Mouse (Mus musculus) kidney, embryonic 14.5 days (tissue): ENCODE data around the gene Endog. TPM values are rescaled to one million over a fixed set of nuclear protein-coding genes. Genes with fewer than 3 reads are reported as not detected.
"Not testable (repeated sequence)": the region's sequence is repeated elsewhere in the genome, so short reads cannot be mapped to it uniquely, and the experiment has no call there.

Experiments
- ATAC-seq: fragments of 200-750 bp; cut with Nextera tagmentation; 2 replicates; pipeline ENCODE4 v1.8.0; 2017; ENCODE audit warnings: moderate number of reproducible peaks, mild to moderate bottlenecking, moderate TSS enrichment, moderate library complexity; ENCODE audit not compliant: low FRiP score, low TSS enrichment
- H3K27ac ChIP-seq: fragments of 300-500 bp; sonication (generic); 2 replicates; pipeline ENCODE4 v1.5.1; 2014; ENCODE audit warnings: low read depth, mild to moderate bottlenecking, low read length, moderate library complexity, mixed read lengths
- H3K27me3 ChIP-seq: fragments of 300-500 bp; sonication (generic); 2 replicates; pipeline ENCODE4 v1.6.1; 2014; ENCODE audit warnings: mild to moderate bottlenecking, low read length; ENCODE audit not compliant: control insufficient read depth, insufficient read depth
- H3K36me3 ChIP-seq: fragments of 300-500 bp; sonication (generic); 2 replicates; pipeline ENCODE4 v1.6.1; 2014; ENCODE audit warnings: low read length, mixed read lengths; ENCODE audit not compliant: control insufficient read depth, insufficient read depth
- H3K4me1 ChIP-seq: fragments of 300-500 bp; sonication (generic); 2 replicates; pipeline ENCODE4 v1.6.1; 2014; ENCODE audit warnings: low read length, mixed read lengths; ENCODE audit not compliant: control insufficient read depth, insufficient read depth
- H3K4me2 ChIP-seq: fragments of 300-500 bp; sonication (generic); replicated peaks from 2 replicates; pipeline ENCODE4 v1.6.1; 2014; ENCODE audit warnings: low read depth, mild to moderate bottlenecking, low read length
- H3K4me3 ChIP-seq: fragments of 300-500 bp; sonication (generic); 2 replicates; pipeline ENCODE4 v1.5.1; 2014; ENCODE audit warnings: mild to moderate bottlenecking, low read length
- H3K9ac ChIP-seq: fragments of 300-500 bp; sonication (generic); 2 replicates; pipeline ENCODE4 v1.6.1; 2014; ENCODE audit warnings: low read depth, mild to moderate bottlenecking, low read length, moderate library complexity
- H3K9me3 ChIP-seq: fragments of 300-500 bp; sonication (generic); 2 replicates; pipeline ENCODE4 v1.6.1; 2016; ENCODE audit warnings: low read length; ENCODE audit not compliant: control insufficient read depth
- WGBS: fragments of 180-500 bp; shearing (Covaris S2); extraction: QIAGEN DNeasy Blood & Tissue Kit; methylation state at CpG from one replicate; pipeline ENCODE4 v1.1.7; 2014; 5-methylcytosine and 5-hydroxymethylcytosine counted together
- polyA plus RNA-seq: library from polyadenylated mRNA; unstranded; fragments of >200 nt; fragmentation: Nextera tagmentation; extraction: Ambion mirVana; gene quantifications from 2 replicates; pipeline ENCODE4 v1.2.1, GENCODE M21; 2014

Endog gene
- polyA plus RNA-seq, 1 experiment from 2014 or later: 20.3 TPM

GRCm38 (mm10) chr2:30133613-30134377 is 37.5 kb upstream of the Endog start, which contains the start of gene Tbc1d13:
Tbc1d13 (plus strand) TSS chr2:30133746.
- H3K36me3 ChIP-seq: peaks cover 16% of the 10 kb centered on the region
- peak within 1 kb of the TSS; percentile 90 for H3K4me2 ChIP-seq
- H3K27me3 ChIP-seq: no peaks in the 10 kb centered on the region
- H3K9ac ChIP-seq: peak within 1 kb of the TSS; percentile 76
- no peaks in the 10 kb centered on the region for H3K9me3 ChIP-seq
- peaks cover 15% of the 10 kb centered on the region; the same call in 1 of the 2 replicates for H3K4me1 ChIP-seq
- WGBS: under 1% methylated on average over 46 of the region's 46 CpGs
- H3K27ac ChIP-seq: peak within 1 kb of the TSS; percentile 82
- peak within 1 kb of the TSS; percentile 87 for H3K4me3 ChIP-seq
- ATAC-seq: peak; percentile 94

DNA sequence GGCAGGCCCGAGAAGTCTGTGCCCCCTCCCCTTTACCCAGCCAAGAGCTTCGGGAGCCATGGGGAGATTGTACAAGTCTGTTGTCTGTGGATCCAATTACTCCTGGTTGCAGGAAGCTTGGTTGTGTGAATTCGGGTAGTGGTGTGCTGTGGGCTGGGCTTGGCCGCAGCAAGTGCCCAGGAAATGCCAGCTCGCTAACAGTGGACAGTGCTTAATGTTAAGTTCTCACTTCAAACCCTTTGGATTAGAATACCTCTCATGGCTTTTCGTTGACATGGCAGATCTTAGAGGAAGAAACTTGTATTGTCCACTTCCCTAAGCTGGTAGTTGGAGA is 36.9 kb upstream of the Endog start:
- peak overlapping the region; percentile 82; the same call in 1 of the 2 replicates for H3K27ac ChIP-seq
- ATAC-seq: 0 out of 2 replicates have a peak, but pooled peaks have one; percentile 6
- no peaks in the 10 kb centered on the region for H3K27me3 ChIP-seq
- H3K9me3 ChIP-seq: no peaks in the 10 kb centered on the region
- WGBS: 18% methylated on average over 6 of the region's 6 CpGs
- H3K4me3 ChIP-seq: peak overlapping the region; percentile 87
- peak overlapping the region; percentile 90 for H3K4me2 ChIP-seq
- H3K36me3 ChIP-seq: peaks cover 16% of the 10 kb centered on the region
- peaks cover 15% of the 10 kb centered on the region; the same call in 1 of the 2 replicates for H3K4me1 ChIP-seq
- H3K9ac ChIP-seq: peak overlapping the region; percentile 76

DNA sequence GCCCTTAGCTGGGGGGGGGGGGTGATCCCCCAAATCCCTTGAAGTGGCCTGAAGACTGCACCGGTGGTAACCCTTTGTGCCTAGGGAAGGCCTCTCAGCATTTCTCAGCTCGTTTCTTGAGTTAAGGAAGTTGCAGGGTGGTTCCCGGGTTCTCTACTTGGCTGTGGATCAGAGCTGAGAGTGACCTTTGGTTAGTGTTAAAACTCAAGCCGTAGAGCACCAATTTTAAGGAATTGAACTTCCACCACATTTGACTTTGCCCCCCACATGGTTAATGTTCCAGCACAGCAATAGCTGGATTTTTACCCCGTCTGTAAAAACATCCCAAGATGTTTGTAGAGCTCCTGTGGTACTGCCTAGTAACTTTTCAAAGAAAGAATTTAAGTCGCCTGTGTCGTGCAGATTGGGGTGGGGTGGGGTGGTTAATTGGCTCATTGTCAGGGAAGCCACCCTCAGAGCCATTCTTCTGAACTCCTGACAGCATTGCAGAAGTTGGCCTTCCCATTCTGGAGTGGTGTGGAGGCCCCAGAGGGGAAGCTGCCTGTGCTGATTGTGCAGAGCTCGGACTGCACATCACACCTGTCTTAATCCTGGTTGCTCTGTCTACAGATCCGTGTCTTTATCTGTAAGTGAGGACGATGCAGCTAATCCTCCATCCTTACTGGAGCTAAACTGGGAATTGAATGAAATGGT is 36.2 kb upstream of the Endog start:
- no peak for ATAC-seq
- H3K27ac ChIP-seq: no peak overlapping the region
- WGBS: 68% methylated on average over 10 of the region's 10 CpGs

GRCm38 (mm10) chr2:30136458-30136857 is 34.8 kb upstream of the Endog start:
- Histone ChIP-seq H3K4me3 (no peak overlapping the region), H3K27ac (no peak overlapping the region), H3K4me1 (peaks cover 15% of the 10 kb centered on the region; the same call in 1 of the 2 replicates), H3K27me3 (no peaks in the 10 kb centered on the region), H3K4me2 (no peak overlapping the region), H3K9ac (no peak overlapping the region), H3K36me3 (peaks cover 32% of the 10 kb centered on the region), H3K9me3 (no peaks in the 10 kb centered on the region)
- 92% methylated on average over 10 of the region's 10 CpGs for WGBS
- no peak for ATAC-seq

More for the DNA sequence above, 36.2 kb upstream of the Endog start:
- peak overlapping the region; percentile 90 for H3K4me2 ChIP-seq
- peak overlapping the region; percentile 76 for H3K9ac ChIP-seq
- peaks cover 18% of the 10 kb centered on the region for H3K36me3 ChIP-seq
- H3K4me1 ChIP-seq: peaks cover 15% of the 10 kb centered on the region; the same call in 1 of the 2 replicates
- H3K27me3 ChIP-seq: no peaks in the 10 kb centered on the region
- peak overlapping the region; percentile 87 for H3K4me3 ChIP-seq
- H3K9me3 ChIP-seq: no peaks in the 10 kb centered on the region

- H3K4me2 ChIP-seq, H3K27ac ChIP-seq, H3K9me3 ChIP-seq, H3K4me3 ChIP-seq, H3K27me3 ChIP-seq, ATAC-seq, H3K9ac ChIP-seq, H3K4me1 ChIP-seq: not testable (repeated sequence)
- peaks cover 66% of the 10 kb centered on the region for H3K36me3 ChIP-seq
- WGBS: 94% methylated on average over 4 of the region's 4 CpGs
Measured at GRCm38 (mm10) chr2:30140021-30140420, 31.3 kb upstream of the Endog start.

DNA sequence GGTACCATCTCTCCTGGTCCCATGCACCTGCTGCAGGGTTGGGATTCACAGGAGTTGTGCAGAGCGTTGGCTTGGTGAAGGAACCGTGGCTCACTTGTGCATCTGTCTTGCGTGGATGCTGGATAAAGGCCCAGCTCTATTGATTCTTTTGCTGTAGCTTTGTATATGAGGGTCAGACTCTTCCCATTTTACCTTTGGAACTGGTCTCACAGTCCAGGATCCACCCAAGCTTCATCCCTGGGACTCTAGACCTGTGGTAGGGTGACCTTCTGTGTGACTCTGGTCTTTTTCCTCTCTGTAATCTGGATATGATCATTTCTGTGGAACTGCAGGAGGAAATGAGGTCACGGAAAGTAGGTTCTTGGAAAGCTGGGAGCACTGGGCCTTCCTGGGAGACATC is 26.9 kb upstream of the Endog start:
- H3K4me3 ChIP-seq: no peak overlapping the region
- H3K9ac ChIP-seq: no peak overlapping the region
- H3K9me3 ChIP-seq: no peaks in the 10 kb centered on the region
- WGBS: 96% methylated on average over 4 of the region's 4 CpGs
- H3K36me3 ChIP-seq: peaks cover 88% of the 10 kb centered on the region
- ATAC-seq: no peak
- H3K27ac ChIP-seq: no peak overlapping the region
- no peaks in the 10 kb centered on the region for H3K4me1 ChIP-seq
- H3K27me3 ChIP-seq: no peaks in the 10 kb centered on the region
- no peak overlapping the region for H3K4me2 ChIP-seq

DNA sequence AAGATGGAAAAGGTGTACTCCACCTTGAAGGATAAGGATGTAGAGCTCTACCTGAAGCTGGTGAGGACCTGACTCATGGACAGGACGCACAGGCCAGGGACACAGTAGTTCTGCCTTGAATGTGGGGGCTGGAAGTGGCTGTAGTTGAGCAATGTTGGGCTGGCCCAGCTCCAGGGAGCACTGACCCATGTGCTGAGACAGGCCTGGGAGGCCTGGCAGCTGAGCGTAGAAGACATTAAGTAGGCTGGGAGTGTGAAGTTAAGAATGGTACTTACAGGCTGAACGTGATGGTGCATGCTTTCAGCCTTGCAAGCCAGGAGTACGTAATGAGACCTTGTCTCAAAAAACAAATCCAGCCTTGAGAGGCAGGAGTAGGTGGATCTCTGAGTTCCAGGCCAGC is 23.8 kb upstream of the Endog start:
- WGBS: 86% methylated on average over 4 of the region's 4 CpGs
- Histone ChIP-seq H3K27ac (no peak overlapping the region), H3K4me1 (no peaks in the 10 kb centered on the region), H3K9me3 (no peaks in the 10 kb centered on the region), H3K4me2 (no peak overlapping the region), H3K9ac (no peak overlapping the region), H3K36me3 (peaks cover 84% of the 10 kb centered on the region), H3K27me3 (no peaks in the 10 kb centered on the region), H3K4me3 (no peak overlapping the region)
- no peak for ATAC-seq

- H3K36me3 ChIP-seq: peaks cover 45% of the 10 kb centered on the region
- no peak overlapping the region for H3K4me2 ChIP-seq
- ATAC-seq: no peak
- no peak overlapping the region for H3K27ac ChIP-seq
- H3K9me3 ChIP-seq: no peaks in the 10 kb centered on the region
- H3K4me1 ChIP-seq: no peaks in the 10 kb centered on the region
- H3K9ac ChIP-seq: no peak overlapping the region
- no peaks in the 10 kb centered on the region for H3K27me3 ChIP-seq
- no peak overlapping the region for H3K4me3 ChIP-seq
- WGBS: 86% methylated on average over 11 of the region's 11 CpGs
Measured at GRCm38 (mm10) chr2:30151840-30152239, 19.5 kb upstream of the Endog start.

GRCm38 (mm10) chr2:30152616-30153015 is 18.7 kb upstream of the Endog start:
- Histone ChIP-seq H3K4me2 (no peak overlapping the region), H3K27ac (no peak overlapping the region), H3K4me3 (no peak overlapping the region), H3K27me3 (no peaks in the 10 kb centered on the region), H3K36me3 (peaks cover 37% of the 10 kb centered on the region), H3K4me1 (no peaks in the 10 kb centered on the region), H3K9ac (no peak overlapping the region), H3K9me3 (no peaks in the 10 kb centered on the region)
- 62% methylated on average over 8 of the region's 8 CpGs for WGBS
- no peak for ATAC-seq
